In genomic region chr6:148104212-148104611, GRCm38 (mm10) we compare ENCODE assay signal across 8 mouse cellular contexts. TPM values are rescaled to one million over a fixed set of nuclear protein-coding genes. Genes with fewer than 3 reads are reported as not detected.
A peak's percentile ranks its signal among the peaks of the same experiment; 100 is the strongest.
DNase-seq lines count a peak whose midpoint lies in the region; ATAC-seq lines count a peak whose summit lies in the region.

No protein-coding gene starts in this region.

- H3K9ac ChIP-seq in midbrain, embryonic 14.5 days (replicated peaks; ENCODE audit: low read length), result no peak overlapping the region
- H3K9ac ChIP-seq in midbrain, embryonic 15.5 days, result no peak overlapping the region

- no peak overlapping the region for H3K4me3 ChIP-seq in midbrain, embryonic 14.5 days (replicated peaks; ENCODE audit: low read depth, low read length)
- no peak overlapping the region for H3K4me3 ChIP-seq in midbrain, embryonic 15.5 days

- no peaks in the 10 kb centered on the region for H3K4me1 ChIP-seq in midbrain, embryonic 14.5 days (ENCODE audit: control insufficient read depth, insufficient read depth, low read length)
- H3K4me1 ChIP-seq in midbrain, embryonic 15.5 days, result no peaks in the 10 kb centered on the region

- peak; percentile 12 for DNase-seq in heart, adult 11 months
- DNase-seq in heart, postnatal 25 days (ENCODE audit: low spot score), result no peak
- DNase-seq in midbrain, embryonic 14.5 days, result peak; percentile 46
- DNase-seq in adrenal gland, adult 2 months, result peak; percentile 47
- DNase-seq in kidney, postnatal 36 days, result peak; percentile 6 to 58
- no peak for DNase-seq in natural killer cell, adult 2 months (ENCODE audit: low spot score in 2 of 2)
- no peak for DNase-seq in right cerebral cortex, postnatal 25 days

- H3K27ac ChIP-seq in midbrain, embryonic 14.5 days (replicated peaks; ENCODE audit: low read depth, low read length), result no peak overlapping the region
- H3K27ac ChIP-seq in midbrain, embryonic 15.5 days, result no peak overlapping the region

- intact Hi-C loops in heart, postnatal 25 days (cut with DNase I), result no loop called here

- H3K27me3 ChIP-seq in midbrain, embryonic 14.5 days (ENCODE audit: control insufficient read depth, insufficient read depth, low read length), result no peaks in the 10 kb centered on the region
- H3K27me3 ChIP-seq in midbrain, embryonic 15.5 days (replicated peaks), result no peaks in the 10 kb centered on the region

- no peak overlapping the region for H3K4me2 ChIP-seq in midbrain, embryonic 14.5 days (ENCODE audit: low read length)
- no peak overlapping the region for H3K4me2 ChIP-seq in midbrain, embryonic 15.5 days

- H3K9me3 ChIP-seq in midbrain, embryonic 14.5 days (ENCODE audit: control insufficient read depth, low read length), result no peaks in the 10 kb centered on the region
- H3K9me3 ChIP-seq in midbrain, embryonic 15.5 days, result no peaks in the 10 kb centered on the region

- WGBS in midbrain, embryonic 14.5 days, result 33% methylated on average over 9 of the region's 9 CpGs
- WGBS in midbrain, embryonic 15.5 days, result 36% methylated on average over 9 of the region's 9 CpGs

- ATAC-seq in midbrain, embryonic 14.5 days (ENCODE audit: low FRiP score, low TSS enrichment), result no peak
- no peak for ATAC-seq in midbrain, embryonic 15.5 days (replicated peaks)

- no peaks in the 10 kb centered on the region for H3K36me3 ChIP-seq in midbrain, embryonic 14.5 days (ENCODE audit: control insufficient read depth, insufficient read depth, low read length)
- no peaks in the 10 kb centered on the region for H3K36me3 ChIP-seq in midbrain, embryonic 15.5 days (replicated peaks)

RNA-seq across cellular contexts. Expression of gene Far2, which starts 57.2 kb away (rescaled TPM):
- total RNA-seq in heart, postnatal 25 days (2021), result not detected
- polyA plus RNA-seq in midbrain, embryonic 14.5 days (2014; fragmentation: Nextera tagmentation; extraction: Ambion mirVana), result 20.5 and 21.2 TPM in 2 replicates
- polyA plus RNA-seq in midbrain, embryonic 15.5 days (2015; fragmentation: Nextera tagmentation; extraction: Ambion mirVana), result 23.9 and 24.7 TPM in 2 replicates
- total RNA-seq in adrenal gland, adult 2 months (2021), result 1 to 10 TPM; 2.2 to 2.4 TPM
- 0.77 and 1.1 TPM in 2 replicates for polyA plus RNA-seq in adrenal gland, adult 2 months (2012; rRNA removed)

Comparison
In these comparisons a context has a peak if more than half of its experiments do, and no peak if none do; other contexts are left out.
1. DNase-seq: peak in heart, adult 11 months (single experiment), midbrain, embryonic 14.5 days (single experiment), adrenal gland, adult 2 months (single experiment) and kidney, postnatal 36 days (2 of 2); none in heart, postnatal 25 days (single experiment), natural killer cell, adult 2 months (0 of 2) and right cerebral cortex, postnatal 25 days (single experiment).
2. RNA of gene Far2, which starts 57.2 kb away (polyA plus RNA-seq): 23.9 to 24.7 TPM in midbrain, embryonic 15.5 days and 20.5 to 21.2 TPM in midbrain, embryonic 14.5 days; 0.77 to 1.1 TPM in adrenal gland, adult 2 months; every median in the first group is over 10 times any median in the second.